Mouse (Mus musculus) lung, embryonic 14.5 days (tissue): ENCODE results near the gene Palld. TPM values are rescaled to one million over a fixed set of nuclear protein-coding genes. Genes with fewer than 3 reads are reported as not detected.

Experiments used
- ATAC-seq: fragments of 200-750 bp; cut with Nextera tagmentation; 2 replicates; pipeline ENCODE4 v1.8.0; 2017; ENCODE audit warnings: mild to moderate bottlenecking, moderate TSS enrichment, moderate library complexity; ENCODE audit not compliant: insufficient read depth
- DNase-seq: peaks from one replicate; pipeline ENCODE4 v3.0.0-alpha.2; 2015
- H3K27ac ChIP-seq: fragments of 300-500 bp; sonication (generic); 2 replicates; pipeline ENCODE4 v1.5.1; 2014; ENCODE audit warnings: low read depth, mild to moderate bottlenecking, moderate library complexity
- H3K27me3 ChIP-seq: fragments of 300-500 bp; sonication (generic); 2 replicates; pipeline ENCODE4 v1.6.1; 2014; ENCODE audit warnings: low read length, control low read depth; ENCODE audit not compliant: insufficient read depth
- H3K36me3 ChIP-seq: fragments of 300-500 bp; sonication (generic); 2 replicates; pipeline ENCODE4 v1.6.1; 2014; ENCODE audit warnings: control low read depth; ENCODE audit not compliant: insufficient read depth
- H3K4me1 ChIP-seq: fragments of 300-500 bp; sonication (generic); 2 replicates; pipeline ENCODE4 v1.6.1; 2014; ENCODE audit warnings: antibody characterized with exemption, control low read depth; ENCODE audit not compliant: insufficient read depth
- H3K4me2 ChIP-seq: fragments of 300-500 bp; sonication (generic); 2 replicates; pipeline ENCODE4 v1.6.1; 2014; ENCODE audit warnings: mild to moderate bottlenecking
- H3K4me3 ChIP-seq: fragments of 300-500 bp; sonication (generic); 2 replicates; pipeline ENCODE4 v1.5.1; 2014; ENCODE audit warnings: low read depth, low read length
- H3K9ac ChIP-seq: fragments of 300-500 bp; sonication (generic); 2 replicates; pipeline ENCODE4 v1.6.1; 2014
- H3K9me3 ChIP-seq: fragments of 300-500 bp; sonication (generic); 2 replicates; pipeline ENCODE4 v1.6.1; 2016; ENCODE audit warnings: low read depth, low read length, control low read depth
- CTCF ChIP-seq: IDR thresholded peaks from 2 replicates; pipeline ENCODE4 v1.5.1; 2016; ENCODE audit warnings: antibody characterized with exemption, low read depth
- WGBS: fragments of 180-500 bp; shearing (Covaris S2); extraction: QIAGEN DNeasy Blood & Tissue Kit; methylation state at CpG from one replicate; pipeline ENCODE4 v1.1.7; 2014; 5-methylcytosine and 5-hydroxymethylcytosine counted together
- polyA plus RNA-seq: library from polyadenylated mRNA; unstranded; fragments of >200 nt; fragmentation: Nextera tagmentation; extraction: Ambion mirVana; gene quantifications from 2 replicates; pipeline ENCODE4 v1.2.1, GENCODE M21; 2014

The Palld gene
- polyA plus RNA-seq, 1 experiment from 2014 or later: 85.0 TPM

GRCm38 (mm10) chr8:61516745-61517501, 385.6 kb downstream of the Palld start:
- no peak overlapping the region for H3K27ac ChIP-seq
- no peaks in the 10 kb centered on the region for H3K9me3 ChIP-seq
- H3K4me1 ChIP-seq: no peaks in the 10 kb centered on the region
- no peak overlapping the region for H3K4me3 ChIP-seq
- DNase-seq (no peak), ATAC-seq (no peak)
- TF ChIP-seq CTCF: no peak
- no peak overlapping the region for H3K4me2 ChIP-seq
- 78% methylated on average over 8 of the region's 8 CpGs for WGBS
- no peaks in the 10 kb centered on the region for H3K27me3 ChIP-seq
- no peak overlapping the region for H3K9ac ChIP-seq
- peaks cover 69% of the 10 kb centered on the region for H3K36me3 ChIP-seq

GRCm38 (mm10) chr8:61515931-61516744, 386.4 kb downstream of the Palld start:
- WGBS: 50% methylated on average over 25 of the region's 25 CpGs

GRCm38 (mm10) chr8:61515110-61515930, 387.2 kb downstream of the Palld start:
- peaks cover 69% of the 10 kb centered on the region for H3K36me3 ChIP-seq
- no peak overlapping the region for H3K27ac ChIP-seq
- no peaks in the 10 kb centered on the region for H3K27me3 ChIP-seq
- no peak for DNase-seq
- no peaks in the 10 kb centered on the region for H3K4me1 ChIP-seq
- no peak overlapping the region for H3K4me3 ChIP-seq
- no peak overlapping the region for H3K9ac ChIP-seq
- no peak for ATAC-seq
- no peak for TF ChIP-seq CTCF
- 90% methylated on average over 24 of the region's 24 CpGs for WGBS
- no peak overlapping the region for H3K4me2 ChIP-seq
- H3K9me3 ChIP-seq: no peaks in the 10 kb centered on the region

More at GRCm38 (mm10) chr8:61515931-61516744, 386.4 kb downstream of the Palld start:
- DNase-seq: peak; percentile 92
- peaks cover 68% of the 10 kb centered on the region for H3K36me3 ChIP-seq
- H3K27me3 ChIP-seq: no peaks in the 10 kb centered on the region
- H3K27ac ChIP-seq: no peak overlapping the region
- H3K4me3 ChIP-seq: no peak overlapping the region
- H3K4me2 ChIP-seq: no peak overlapping the region
- ATAC-seq: peak; percentile 70
- no peak overlapping the region for H3K9ac ChIP-seq
- TF ChIP-seq CTCF: peak; percentile 93
- H3K4me1 ChIP-seq: no peaks in the 10 kb centered on the region
- H3K9me3 ChIP-seq: no peaks in the 10 kb centered on the region

GRCm38 (mm10) chr8:61502277-61502676, 400.2 kb downstream of the Palld start:
- TF ChIP-seq CTCF: no peak
- Histone ChIP-seq H3K4me1 (no peaks in the 10 kb centered on the region), H3K9ac (no peak overlapping the region), H3K4me2 (no peak overlapping the region), H3K36me3 (0 out of 2 replicates have a peak, but pooled peaks cover 5% of the 10 kb centered on the region), H3K27ac (no peak overlapping the region), H3K9me3 (no peaks in the 10 kb centered on the region), H3K4me3 (no peak overlapping the region), H3K27me3 (no peaks in the 10 kb centered on the region)
- ATAC-seq (no peak), DNase-seq (no peak)

- Histone ChIP-seq H3K4me2 (no peak overlapping the region), H3K36me3 (0 out of 2 replicates have a peak, but pooled peaks cover 5% of the 10 kb centered on the region), H3K4me1 (no peaks in the 10 kb centered on the region), H3K27me3 (no peaks in the 10 kb centered on the region), H3K9ac (no peak overlapping the region), H3K9me3 (no peaks in the 10 kb centered on the region), H3K27ac (no peak overlapping the region), H3K4me3 (no peak overlapping the region)
- DNase-seq (no peak), ATAC-seq (no peak)
- no peak for TF ChIP-seq CTCF
- 36% methylated on average over 3 of the region's 3 CpGs for WGBS
These were observed 401.6 kb downstream of the Palld start for GRCm38 (mm10) chr8:61500914-61501313.

GRCm38 (mm10) chr8:61499035-61499434, 403.5 kb downstream of the Palld start:
- ATAC-seq: no peak
- 50% methylated on average over 4 of the region's 4 CpGs for WGBS
- H3K4me1 ChIP-seq: no peaks in the 10 kb centered on the region
- H3K4me3 ChIP-seq: no peak overlapping the region
- H3K9ac ChIP-seq: no peak overlapping the region
- peaks cover 13% of the 10 kb centered on the region; the same call in 1 of the 2 replicates for H3K36me3 ChIP-seq
- no peak overlapping the region for H3K4me2 ChIP-seq
- peak; percentile 75 for TF ChIP-seq CTCF
- H3K27ac ChIP-seq: no peak overlapping the region
- DNase-seq: peak; percentile 81
- no peaks in the 10 kb centered on the region for H3K9me3 ChIP-seq
- H3K27me3 ChIP-seq: no peaks in the 10 kb centered on the region
